Mouse (Mus musculus) small intestine, adult 2 months (tissue): ENCODE data around the gene Npat.

Experiments
- CTCF ChIP-seq: fragments of 200-500 bp; IDR thresholded peaks from 2 replicates; pipeline ENCODE4 v1.5.1; 2012; ENCODE audit warnings: low read depth, mild to moderate bottlenecking, control low read depth, inconsistent platforms, low read length, moderate library complexity, mixed read lengths; ENCODE audit not compliant: insufficient replicate concordance, insufficient read length; ENCODE audit errors: extremely low read depth
- POLR2A ChIP-seq: fragments of 200-500 bp; IDR thresholded peaks from 2 replicates; pipeline ENCODE4 v1.6.1; 2012; ENCODE audit warnings: low read depth, mild to moderate bottlenecking, control low read depth, inconsistent platforms, low read length, moderate library complexity

DNA sequence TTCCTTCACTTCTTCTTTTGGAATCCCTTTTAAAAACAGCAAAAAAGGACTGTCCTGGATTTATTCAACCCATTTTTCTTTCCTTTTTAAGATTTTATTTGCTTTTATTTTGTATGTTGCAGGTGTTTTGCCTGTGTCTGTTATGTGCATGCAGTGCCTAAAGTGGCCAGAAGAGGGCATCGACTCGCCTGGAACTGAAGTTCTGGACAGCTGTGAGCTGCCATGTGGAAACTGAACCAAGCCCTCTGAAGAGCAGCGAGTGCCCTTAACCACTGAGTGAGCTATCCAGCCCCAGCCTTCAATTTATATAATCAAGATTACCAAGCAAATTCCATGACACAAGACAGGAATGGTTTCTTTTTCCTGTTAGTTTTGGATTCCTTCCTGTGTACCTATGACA is 57.9 kb downstream of the Npat start:
- TF ChIP-seq CTCF (peak; percentile 87; the same call in 1 of the 2 replicates), POLR2A (no peak)
